Mouse (Mus musculus) kidney, embryonic 14.5 days (tissue): Measurements from ENCODE around the gene Add3. TPM values are rescaled to one million over a fixed set of nuclear protein-coding genes. Genes with fewer than 3 reads are reported as not detected.
A peak's percentile ranks its signal among the peaks of the same experiment; 100 is the strongest.

ENCODE experiments used
- ATAC-seq: fragments of 200-750 bp; cut with Nextera tagmentation; 2 replicates; pipeline ENCODE4 v1.8.0; 2017; ENCODE audit warnings: moderate number of reproducible peaks, mild to moderate bottlenecking, moderate TSS enrichment, moderate library complexity; ENCODE audit not compliant: low FRiP score, low TSS enrichment
- H3K27ac ChIP-seq: fragments of 300-500 bp; sonication (generic); 2 replicates; pipeline ENCODE4 v1.5.1; 2014; ENCODE audit warnings: low read depth, mild to moderate bottlenecking, low read length, moderate library complexity, mixed read lengths
- H3K27me3 ChIP-seq: fragments of 300-500 bp; sonication (generic); 2 replicates; pipeline ENCODE4 v1.6.1; 2014; ENCODE audit warnings: mild to moderate bottlenecking, low read length; ENCODE audit not compliant: control insufficient read depth, insufficient read depth
- H3K36me3 ChIP-seq: fragments of 300-500 bp; sonication (generic); 2 replicates; pipeline ENCODE4 v1.6.1; 2014; ENCODE audit warnings: low read length, mixed read lengths; ENCODE audit not compliant: control insufficient read depth, insufficient read depth
- H3K4me1 ChIP-seq: fragments of 300-500 bp; sonication (generic); 2 replicates; pipeline ENCODE4 v1.6.1; 2014; ENCODE audit warnings: low read length, mixed read lengths; ENCODE audit not compliant: control insufficient read depth, insufficient read depth
- H3K4me2 ChIP-seq: fragments of 300-500 bp; sonication (generic); replicated peaks from 2 replicates; pipeline ENCODE4 v1.6.1; 2014; ENCODE audit warnings: low read depth, mild to moderate bottlenecking, low read length
- H3K4me3 ChIP-seq: fragments of 300-500 bp; sonication (generic); 2 replicates; pipeline ENCODE4 v1.5.1; 2014; ENCODE audit warnings: mild to moderate bottlenecking, low read length
- H3K9ac ChIP-seq: fragments of 300-500 bp; sonication (generic); 2 replicates; pipeline ENCODE4 v1.6.1; 2014; ENCODE audit warnings: low read depth, mild to moderate bottlenecking, low read length, moderate library complexity
- H3K9me3 ChIP-seq: fragments of 300-500 bp; sonication (generic); 2 replicates; pipeline ENCODE4 v1.6.1; 2016; ENCODE audit warnings: low read length; ENCODE audit not compliant: control insufficient read depth
- WGBS: fragments of 180-500 bp; shearing (Covaris S2); extraction: QIAGEN DNeasy Blood & Tissue Kit; methylation state at CpG from one replicate; pipeline ENCODE4 v1.1.7; 2014; 5-methylcytosine and 5-hydroxymethylcytosine counted together
- polyA plus RNA-seq: library from polyadenylated mRNA; unstranded; fragments of >200 nt; fragmentation: Nextera tagmentation; extraction: Ambion mirVana; gene quantifications from 2 replicates; pipeline ENCODE4 v1.2.1, GENCODE M21; 2014

Add3 gene
- polyA plus RNA-seq, 1 experiment from 2014 or later, result 76.1 TPM

DNA sequence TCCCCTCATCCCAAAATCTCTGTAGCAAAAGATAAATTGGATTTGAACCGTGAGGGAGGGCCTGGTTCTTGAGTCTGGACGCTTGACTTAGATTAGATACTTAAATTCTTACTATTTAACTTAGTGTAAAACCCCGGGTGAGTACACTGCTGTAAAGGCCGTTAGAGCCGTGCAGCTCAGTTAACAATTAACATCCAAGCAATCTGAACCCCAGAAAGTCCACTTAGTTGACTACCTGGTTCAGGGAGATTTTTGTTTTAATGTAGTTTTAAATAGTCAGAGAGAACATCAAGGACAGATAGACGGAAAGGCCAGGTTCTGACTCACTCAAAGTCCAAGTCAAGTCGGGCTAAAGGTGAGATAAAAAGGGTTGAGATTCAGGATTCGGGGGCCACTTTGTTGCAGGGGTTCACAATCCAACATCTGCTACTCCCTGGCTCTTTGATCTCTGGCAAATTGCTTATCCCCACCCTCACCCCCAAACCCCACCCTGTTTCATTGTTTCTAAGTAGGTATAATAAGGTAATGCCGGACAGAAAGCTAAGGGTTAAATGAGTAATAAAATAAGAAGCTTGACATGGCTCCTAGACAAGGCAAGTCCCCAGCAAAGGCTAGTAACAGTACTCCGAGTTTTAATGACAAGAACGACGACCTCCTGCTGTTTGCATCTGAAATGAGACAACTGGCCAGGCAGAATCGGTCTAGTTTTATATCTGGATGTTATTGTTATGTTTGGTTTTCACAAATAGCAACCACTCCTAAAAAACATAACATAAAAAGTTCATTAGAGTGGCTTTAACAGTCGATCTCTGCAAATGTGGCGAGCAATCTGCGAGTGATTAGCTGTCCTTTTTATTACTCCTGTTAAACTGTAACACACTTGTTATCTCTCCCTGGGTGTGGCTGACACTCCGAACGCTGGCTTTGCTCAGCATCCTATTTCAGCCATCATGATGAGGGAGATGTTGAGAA is 12.6 kb upstream of the Add3 start:
- H3K4me2 ChIP-seq, result peak overlapping the region; percentile 2; the same call in 1 of the 2 replicates
- H3K27ac ChIP-seq, result no peak overlapping the region
- H3K9me3 ChIP-seq, result no peaks in the 10 kb centered on the region
- no peaks in the 10 kb centered on the region for H3K27me3 ChIP-seq
- WGBS, result 14% methylated on average over 18 of the region's 18 CpGs
- H3K36me3 ChIP-seq, result no peaks in the 10 kb centered on the region
- H3K9ac ChIP-seq, result no peak overlapping the region
- no peak overlapping the region for H3K4me3 ChIP-seq
- peak; percentile 21; the same call in 1 of the 2 replicates for ATAC-seq
- peaks cover 11% of the 10 kb centered on the region for H3K4me1 ChIP-seq

DNA sequence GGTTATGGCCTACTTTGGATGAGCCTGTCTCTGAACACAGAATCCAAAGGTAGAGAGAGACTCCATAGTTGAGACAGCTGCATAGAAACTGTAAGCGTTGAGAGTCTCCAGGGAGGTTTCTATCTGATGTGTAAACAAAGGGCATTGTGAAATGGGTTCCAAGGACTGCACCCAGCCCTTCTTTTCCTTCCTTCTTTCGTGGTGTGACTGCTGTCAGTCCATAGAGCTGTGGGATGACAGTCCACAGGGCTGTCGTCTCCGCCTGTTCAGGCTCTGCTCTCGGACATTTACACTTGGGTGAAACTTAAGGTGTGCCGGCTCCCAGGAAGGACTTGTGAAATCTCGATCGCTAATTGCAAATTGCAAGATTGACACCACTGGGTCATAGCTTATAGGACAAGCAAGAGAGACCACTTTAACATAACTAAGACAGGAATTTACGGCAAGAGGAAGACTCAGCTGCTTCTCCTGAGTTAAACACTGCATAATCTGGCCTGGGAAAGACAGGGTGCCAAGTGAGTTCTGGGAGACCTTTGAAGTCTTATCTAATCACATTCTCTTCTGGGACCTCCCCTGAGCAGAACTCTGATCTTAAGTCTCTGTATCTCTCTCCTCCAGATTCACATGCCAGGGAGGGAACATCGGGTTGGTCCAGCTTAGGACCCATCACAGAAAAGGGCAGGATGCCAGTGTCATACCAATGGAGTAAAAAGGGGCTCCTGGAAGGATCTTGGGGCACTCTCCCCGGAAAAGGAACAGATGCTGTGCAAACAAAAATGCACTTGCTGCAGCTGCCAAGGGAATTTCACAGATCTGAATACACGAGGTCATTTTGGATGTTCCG is 11.5 kb upstream of the Add3 start:
- H3K27me3 ChIP-seq, result no peaks in the 10 kb centered on the region
- WGBS, result 42% methylated on average over 13 of the region's 13 CpGs
- no peaks in the 10 kb centered on the region for H3K9me3 ChIP-seq
- ATAC-seq, result no peak
- no peak overlapping the region for H3K27ac ChIP-seq
- H3K4me2 ChIP-seq, result no peak overlapping the region
- peaks cover 11% of the 10 kb centered on the region for H3K4me1 ChIP-seq
- no peak overlapping the region for H3K9ac ChIP-seq
- no peaks in the 10 kb centered on the region for H3K36me3 ChIP-seq
- no peak overlapping the region for H3K4me3 ChIP-seq

GRCm38 (mm10) chr19:53130399-53131175 is 9.7 kb upstream of the Add3 start:
- H3K4me1 ChIP-seq, result peaks cover 11% of the 10 kb centered on the region
- no peak overlapping the region for H3K4me3 ChIP-seq
- no peak overlapping the region for H3K4me2 ChIP-seq
- peak; percentile 66; the same call in 1 of the 2 replicates for ATAC-seq
- no peak overlapping the region for H3K9ac ChIP-seq
- H3K36me3 ChIP-seq, result no peaks in the 10 kb centered on the region
- WGBS, result 76% methylated on average over 15 of the region's 16 CpGs
- H3K9me3 ChIP-seq, result no peaks in the 10 kb centered on the region
- peak overlapping the region; percentile 70 for H3K27ac ChIP-seq
- no peaks in the 10 kb centered on the region for H3K27me3 ChIP-seq

- H3K9me3 ChIP-seq, result no peaks in the 10 kb centered on the region
- H3K36me3 ChIP-seq, result no peaks in the 10 kb centered on the region
- no peak overlapping the region for H3K4me3 ChIP-seq
- no peaks in the 10 kb centered on the region for H3K27me3 ChIP-seq
- ATAC-seq, result no peak
- peaks cover 11% of the 10 kb centered on the region for H3K4me1 ChIP-seq
- no peak overlapping the region for H3K4me2 ChIP-seq
- no peak overlapping the region for H3K9ac ChIP-seq
- 90% methylated on average over 10 of the region's 10 CpGs for WGBS
- no peak overlapping the region for H3K27ac ChIP-seq
Measured at GRCm38 (mm10) chr19:53132471-53132870, 7.8 kb upstream of the Add3 start.

- H3K36me3 ChIP-seq, result no peaks in the 10 kb centered on the region
- no peak overlapping the region for H3K4me3 ChIP-seq
- no peak overlapping the region for H3K9ac ChIP-seq
- no peak for ATAC-seq
- no peak overlapping the region for H3K4me2 ChIP-seq
- no peak overlapping the region for H3K27ac ChIP-seq
- no peaks in the 10 kb centered on the region for H3K9me3 ChIP-seq
- H3K27me3 ChIP-seq, result no peaks in the 10 kb centered on the region
- H3K4me1 ChIP-seq, result no peaks in the 10 kb centered on the region
- 63% methylated on average over 13 of the region's 13 CpGs for WGBS
Measured at GRCm38 (mm10) chr19:53136336-53137090, 3.7 kb upstream of the Add3 start.

- H3K27ac ChIP-seq, result no peak overlapping the region
Measured at GRCm38 (mm10) chr19:53137116-53137670, 3.0 kb upstream of the Add3 start.

DNA sequence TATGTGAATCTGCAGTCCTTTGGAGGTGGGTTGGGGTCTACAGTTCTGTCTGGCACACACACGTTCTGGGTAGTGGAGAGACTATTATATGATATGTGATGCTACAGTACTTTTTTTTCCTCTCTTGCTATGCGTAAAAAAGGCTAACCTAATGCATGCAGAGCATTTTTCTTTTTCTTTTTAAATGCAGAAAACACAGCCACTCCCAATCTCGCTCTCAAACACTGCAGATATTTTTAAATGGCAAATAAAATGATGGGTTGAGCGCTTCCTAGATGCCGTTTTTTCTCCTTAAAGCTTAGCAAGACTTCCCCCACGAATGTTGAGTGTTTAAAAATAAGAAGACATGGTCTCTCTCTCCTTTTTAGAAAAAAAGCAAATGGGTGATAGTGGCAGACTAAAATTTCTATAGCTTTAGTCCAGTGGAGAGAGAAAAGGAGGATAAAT is 584 bp downstream of the Add3 start:
- peak overlapping the region; percentile 96 for H3K4me3 ChIP-seq

More at GRCm38 (mm10) chr19:53137116-53137670, 3.0 kb upstream of the Add3 start:
- Histone ChIP-seq H3K9ac (no peak overlapping the region), H3K4me1 (no peaks in the 10 kb centered on the region), H3K9me3 (no peaks in the 10 kb centered on the region), H3K4me3 (no peak overlapping the region), H3K36me3 (no peaks in the 10 kb centered on the region), H3K4me2 (no peak overlapping the region), H3K27me3 (no peaks in the 10 kb centered on the region)
- WGBS, result 62% methylated on average over 4 of the region's 4 CpGs
- ATAC-seq, result no peak

More for the DNA sequence above, 584 bp downstream of the Add3 start:
- H3K4me1 ChIP-seq, result peaks cover 12% of the 10 kb centered on the region
- 7% methylated on average over 6 of the region's 6 CpGs for WGBS
- peak overlapping the region; percentile 63; the same call in 1 of the 2 replicates for H3K9ac ChIP-seq
- peak overlapping the region; percentile 61 for H3K4me2 ChIP-seq
- no peaks in the 10 kb centered on the region for H3K9me3 ChIP-seq
- ATAC-seq, result no peak
- peak overlapping the region; percentile 91; the same call in 1 of the 2 replicates for H3K27ac ChIP-seq
- no peaks in the 10 kb centered on the region for H3K27me3 ChIP-seq
- H3K36me3 ChIP-seq, result no peaks in the 10 kb centered on the region
